Mouse (Mus musculus) lung, embryonic 15.5 days (tissue): ENCODE measurements around the gene Ak7. TPM values are rescaled to one million over a fixed set of nuclear protein-coding genes. Genes with fewer than 3 reads are reported as not detected.

Source experiments
- ATAC-seq: fragments of 200-750 bp; cut with Nextera tagmentation; 2 replicates; pipeline ENCODE4 v1.8.0; 2017; ENCODE audit warnings: moderate number of reproducible peaks, borderline replicate concordance; ENCODE audit not compliant: low FRiP score, low TSS enrichment; ENCODE audit errors: extremely low read depth
- H3K27ac ChIP-seq: fragments of 300-500 bp; sonication (generic); 2 replicates; pipeline ENCODE4 v1.5.1; 2015; ENCODE audit warnings: moderate library complexity, mild to moderate bottlenecking, inconsistent platforms
- H3K27me3 ChIP-seq: fragments of 300-500 bp; sonication (generic); 2 replicates; pipeline ENCODE4 v1.6.1; 2015; ENCODE audit warnings: inconsistent platforms
- H3K36me3 ChIP-seq: fragments of 300-500 bp; sonication (generic); 2 replicates; pipeline ENCODE4 v1.6.1; 2015; ENCODE audit warnings: inconsistent platforms
- H3K4me1 ChIP-seq: fragments of 300-500 bp; sonication (generic); 2 replicates; pipeline ENCODE4 v1.6.1; 2015; ENCODE audit warnings: inconsistent platforms
- H3K4me2 ChIP-seq: fragments of 300-500 bp; sonication (generic); 2 replicates; pipeline ENCODE4 v1.6.1; 2015; ENCODE audit warnings: inconsistent platforms, mild to moderate bottlenecking, moderate library complexity
- H3K4me3 ChIP-seq: fragments of 300-500 bp; sonication (generic); 2 replicates; pipeline ENCODE4 v1.5.1; 2015; ENCODE audit warnings: mild to moderate bottlenecking, inconsistent platforms
- H3K9ac ChIP-seq: fragments of 300-500 bp; sonication (generic); 2 replicates; pipeline ENCODE4 v1.6.1; 2015; ENCODE audit warnings: inconsistent platforms
- H3K9me3 ChIP-seq: fragments of 300-500 bp; sonication (generic); 2 replicates; pipeline ENCODE4 v1.6.1; 2016; ENCODE audit warnings: inconsistent platforms
- WGBS: fragments of 180-500 bp; shearing (Covaris S2); methylation state at CpG from one replicate; pipeline ENCODE4 v1.1.7; 2015; 5-methylcytosine and 5-hydroxymethylcytosine counted together
- polyA plus RNA-seq: library from polyadenylated mRNA; unstranded; fragments of >200 nt; fragmentation: Nextera tagmentation; extraction: Ambion mirVana; gene quantifications from 2 replicates; pipeline ENCODE4 v1.2.1, GENCODE M21; 2015

The Ak7 gene
- polyA plus RNA-seq, 1 experiment from 2014 or later, result 1.0 TPM

- ATAC-seq, result no peak
- no peaks in the 10 kb centered on the region for H3K9me3 ChIP-seq
- H3K27me3 ChIP-seq, result no peaks in the 10 kb centered on the region
- WGBS, result 64% methylated on average over 9 of the region's 9 CpGs
- H3K27ac ChIP-seq, result no peak overlapping the region
- no peaks in the 10 kb centered on the region for H3K36me3 ChIP-seq
- no peak overlapping the region for H3K4me2 ChIP-seq
- no peak overlapping the region for H3K4me3 ChIP-seq
- no peak overlapping the region for H3K9ac ChIP-seq
- no peaks in the 10 kb centered on the region for H3K4me1 ChIP-seq
These were observed 27.8 kb downstream of the Ak7 start for GRCm38 (mm10) chr12:105733370-105734159.

- H3K36me3 ChIP-seq, result no peaks in the 10 kb centered on the region
- no peak overlapping the region for H3K27ac ChIP-seq
- no peak overlapping the region for H3K4me3 ChIP-seq
- no peak overlapping the region for H3K4me2 ChIP-seq
- H3K9ac ChIP-seq, result no peak overlapping the region
- H3K4me1 ChIP-seq, result no peaks in the 10 kb centered on the region
- no peaks in the 10 kb centered on the region for H3K9me3 ChIP-seq
- ATAC-seq, result no peak
- no peaks in the 10 kb centered on the region for H3K27me3 ChIP-seq
- WGBS, result 66% methylated on average over 7 of the region's 7 CpGs
These were observed 29.6 kb downstream of the Ak7 start for GRCm38 (mm10) chr12:105735226-105735888.

- H3K27ac ChIP-seq, result no peak overlapping the region
- ATAC-seq, result no peak
- H3K9me3 ChIP-seq, result no peaks in the 10 kb centered on the region
- no peaks in the 10 kb centered on the region for H3K36me3 ChIP-seq
- H3K27me3 ChIP-seq, result no peaks in the 10 kb centered on the region
- 75% methylated on average over 6 of the region's 6 CpGs for WGBS
- H3K4me3 ChIP-seq, result no peak overlapping the region
- no peak overlapping the region for H3K4me2 ChIP-seq
- no peak overlapping the region for H3K9ac ChIP-seq
- no peaks in the 10 kb centered on the region for H3K4me1 ChIP-seq
These were observed 30.1 kb downstream of the Ak7 start for GRCm38 (mm10) chr12:105735889-105736251.

GRCm38 (mm10) chr12:105738316-105739096 lies 32.7 kb downstream of the Ak7 start:
- Histone ChIP-seq H3K4me2 (no peak overlapping the region), H3K4me3 (no peak overlapping the region), H3K9me3 (no peaks in the 10 kb centered on the region), H3K9ac (no peak overlapping the region), H3K27ac (no peak overlapping the region), H3K4me1 (no peaks in the 10 kb centered on the region), H3K36me3 (no peaks in the 10 kb centered on the region), H3K27me3 (no peaks in the 10 kb centered on the region)
- ATAC-seq, result no peak
- 72% methylated on average over 15 of the region's 15 CpGs for whole genome bisulfite sequencing

GRCm38 (mm10) chr12:105739656-105740055 lies 33.9 kb downstream of the Ak7 start:
- H3K27me3 ChIP-seq, result no peaks in the 10 kb centered on the region
- no peak overlapping the region for H3K4me2 ChIP-seq
- H3K4me3 ChIP-seq, result no peak overlapping the region
- no peaks in the 10 kb centered on the region for H3K4me1 ChIP-seq
- H3K27ac ChIP-seq, result no peak overlapping the region
- no peaks in the 10 kb centered on the region for H3K9me3 ChIP-seq
- whole genome bisulfite sequencing, result 69% methylated on average over 8 of the region's 8 CpGs
- H3K36me3 ChIP-seq, result no peaks in the 10 kb centered on the region
- no peak overlapping the region for H3K9ac ChIP-seq
- no peak for ATAC-seq

- Histone ChIP-seq H3K4me3 (no peak overlapping the region), H3K27me3 (no peaks in the 10 kb centered on the region), H3K9me3 (no peaks in the 10 kb centered on the region), H3K4me2 (no peak overlapping the region), H3K36me3 (no peaks in the 10 kb centered on the region), H3K4me1 (no peaks in the 10 kb centered on the region), H3K27ac (no peak overlapping the region), H3K9ac (no peak overlapping the region)
- 57% methylated on average over 5 of the region's 5 CpGs for WGBS
- no peak for ATAC-seq
These were observed 42.3 kb downstream of the Ak7 start for GRCm38 (mm10) chr12:105748114-105748513.

- Histone ChIP-seq H3K27me3 (no peaks in the 10 kb centered on the region), H3K9me3 (no peaks in the 10 kb centered on the region), H3K4me3 (no peak overlapping the region), H3K9ac (no peak overlapping the region), H3K27ac (no peak overlapping the region), H3K36me3 (no peaks in the 10 kb centered on the region), H3K4me2 (no peak overlapping the region), H3K4me1 (0 out of 2 replicates have a peak, but pooled peaks cover 3% of the 10 kb centered on the region)
- 70% methylated on average over 10 of the region's 10 CpGs for WGBS
- no peak for ATAC-seq
These were observed 48.0 kb downstream of the Ak7 start for GRCm38 (mm10) chr12:105753813-105754212.

- no peaks in the 10 kb centered on the region for H3K27me3 ChIP-seq
- no peaks in the 10 kb centered on the region for H3K36me3 ChIP-seq
- no peaks in the 10 kb centered on the region for H3K9me3 ChIP-seq
- H3K9ac ChIP-seq, result no peak overlapping the region
- no peak for ATAC-seq
- 0 out of 2 replicates have a peak, but pooled peaks cover 3% of the 10 kb centered on the region for H3K4me1 ChIP-seq
- no peak overlapping the region for H3K4me3 ChIP-seq
- no peak overlapping the region for H3K27ac ChIP-seq
- 24% methylated on average over 15 of the region's 15 CpGs for WGBS
- no peak overlapping the region for H3K4me2 ChIP-seq
These were observed 52.2 kb downstream of the Ak7 start for GRCm38 (mm10) chr12:105757816-105758497.

GRCm38 (mm10) chr12:105758911-105759310 lies 53.1 kb downstream of the Ak7 start:
- no peak overlapping the region for H3K4me2 ChIP-seq
- H3K4me1 ChIP-seq, result 0 out of 2 replicates have a peak, but pooled peaks cover 3% of the 10 kb centered on the region
- H3K36me3 ChIP-seq, result no peaks in the 10 kb centered on the region
- H3K27me3 ChIP-seq, result no peaks in the 10 kb centered on the region
- no peak overlapping the region for H3K4me3 ChIP-seq
- no peaks in the 10 kb centered on the region for H3K9me3 ChIP-seq
- no peak for ATAC-seq
- WGBS, result 93% methylated on average over 2 of the region's 2 CpGs
- no peak overlapping the region for H3K9ac ChIP-seq
- H3K27ac ChIP-seq, result no peak overlapping the region

GRCm38 (mm10) chr12:105759849-105760478 lies 54.2 kb downstream of the Ak7 start:
- H3K4me2 ChIP-seq, result no peak overlapping the region
- 25% methylated on average over 10 of the region's 10 CpGs for WGBS
- no peaks in the 10 kb centered on the region for H3K36me3 ChIP-seq
- H3K27me3 ChIP-seq, result no peaks in the 10 kb centered on the region
- no peak overlapping the region for H3K9ac ChIP-seq
- H3K27ac ChIP-seq, result no peak overlapping the region
- no peak for ATAC-seq
- H3K9me3 ChIP-seq, result no peaks in the 10 kb centered on the region
- H3K4me3 ChIP-seq, result no peak overlapping the region
- 0 out of 2 replicates have a peak, but pooled peaks cover 3% of the 10 kb centered on the region for H3K4me1 ChIP-seq

GRCm38 (mm10) chr12:105761171-105761570 lies 55.4 kb downstream of the Ak7 start:
- no peak for ATAC-seq
- Histone ChIP-seq H3K36me3 (no peaks in the 10 kb centered on the region), H3K4me3 (no peak overlapping the region), H3K27ac (no peak overlapping the region), H3K4me2 (no peak overlapping the region), H3K9ac (no peak overlapping the region), H3K4me1 (0 out of 2 replicates have a peak, but pooled peaks cover 3% of the 10 kb centered on the region), H3K27me3 (no peaks in the 10 kb centered on the region), H3K9me3 (no peaks in the 10 kb centered on the region)
- WGBS, result 65% methylated on average over 11 of the region's 11 CpGs
